Mouse (Mus musculus): ENCODE measurements around the gene Eno1. TPM values are rescaled to one million over a fixed set of nuclear protein-coding genes. Genes with fewer than 3 reads are reported as not detected.

Gene Eno1
- polyA plus RNA-seq, 1 experiment from 2014 or later, result 3,103 TPM

Other genes with a start within 250 kb of the Eno1 start
- 4.5 and 5.6 TPM in 2 replicates for gene H6pd, start 227.7 kb upstream of the Eno1 start, polyA plus RNA-seq (2016; fragmentation: Nextera tagmentation; extraction: Ambion mirVana)
- 0.28 and 0.75 TPM in 2 replicates for gene Gpr157, start 149.4 kb upstream of the Eno1 start, polyA plus RNA-seq (2016; fragmentation: Nextera tagmentation; extraction: Ambion mirVana)
- 0.98 and 1.1 TPM in 2 replicates for gene Slc2a5, start 117.4 kb upstream of the Eno1 start, polyA plus RNA-seq (2016; fragmentation: Nextera tagmentation; extraction: Ambion mirVana)
- gene Slc2a7, start 87.7 kb upstream of the Eno1 start, polyA plus RNA-seq (2016; fragmentation: Nextera tagmentation; extraction: Ambion mirVana), result not detected in 2 replicates
- not detected in 2 replicates for gene Car6, start 35.4 kb upstream of the Eno1 start, polyA plus RNA-seq (2016; fragmentation: Nextera tagmentation; extraction: Ambion mirVana)
- gene Rere, start 44.9 kb downstream of the Eno1 start, polyA plus RNA-seq (2016; fragmentation: Nextera tagmentation; extraction: Ambion mirVana), result 34.0 and 40.3 TPM in 2 replicates